Mouse (Mus musculus): ENCODE results near the gene Pkp4. TPM values are rescaled to one million over a fixed set of nuclear protein-coding genes. Genes with fewer than 3 reads are reported as not detected.

Gene Pkp4
- polyA plus RNA-seq, 1 experiment from 2014 or later = 33.6 TPM

DNA sequence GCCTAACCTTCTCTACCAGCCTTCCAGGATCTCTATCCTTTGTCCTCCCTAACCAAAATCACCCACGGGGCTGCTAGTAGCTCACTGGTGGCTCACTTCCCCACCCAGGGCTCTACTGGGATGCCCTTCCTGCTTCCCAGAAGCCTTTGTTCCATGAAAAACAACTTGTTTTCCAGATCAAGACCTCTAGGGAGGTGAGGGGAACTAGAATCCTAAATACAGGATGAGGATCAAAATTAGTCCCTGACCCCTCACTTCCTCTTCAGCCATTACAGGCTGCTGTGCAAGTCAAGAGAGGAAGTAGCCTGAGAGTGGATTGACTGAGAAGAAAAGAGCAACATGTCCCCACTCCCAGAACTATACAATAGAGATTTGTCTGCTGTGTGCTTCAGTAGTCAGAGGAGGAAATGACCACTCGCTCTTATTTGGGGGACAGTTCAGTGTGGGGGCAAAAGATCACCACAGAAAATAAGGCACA, 240.3 kb downstream of the Pkp4 start:
- no peak overlapping the region for H3K4me2 ChIP-seq (ENCODE audit: low read depth, low read length)
- WGBS = 62% methylated on average over 2 of the region's 2 CpGs

DNA sequence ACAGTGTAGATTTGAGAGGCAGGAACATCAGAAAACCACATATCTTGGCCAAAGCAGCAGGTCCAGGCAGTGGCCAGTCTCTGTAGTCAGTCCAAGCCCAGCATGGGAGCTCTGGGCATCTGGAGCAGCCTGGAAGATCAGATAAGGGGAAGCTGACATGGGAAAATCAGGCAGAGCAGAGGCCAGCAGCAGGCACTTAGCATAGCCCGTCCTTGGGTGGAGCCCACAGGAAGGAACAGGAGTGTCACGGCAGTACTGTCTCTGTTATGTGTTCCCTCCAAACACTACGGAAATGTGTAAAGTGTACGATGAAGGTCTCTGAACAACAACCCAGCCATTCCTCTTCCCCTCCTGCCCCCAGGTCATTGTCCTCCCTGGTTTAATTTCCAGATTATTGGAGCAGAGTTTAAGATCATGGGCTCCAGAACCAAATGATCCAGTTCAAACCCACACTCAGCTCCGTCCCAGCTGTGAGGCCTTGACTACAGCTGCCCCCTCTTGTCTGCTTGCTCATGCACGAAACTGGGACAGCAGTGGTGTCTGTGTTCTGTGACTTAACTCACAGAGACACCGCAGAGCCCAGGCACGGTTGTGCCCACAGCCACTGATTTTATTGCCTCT, 241.3 kb downstream of the Pkp4 start:
- Histone ChIP-seq H3K4me2 (ENCODE audit: low read depth, low read length) (no peak overlapping the region), H3K36me3 (ENCODE audit: control insufficient read depth, insufficient read depth, low read length) (no peaks in the 10 kb centered on the region), H3K9ac (replicated peaks; ENCODE audit: low read depth, low read length) (no peak overlapping the region), H3K27me3 (ENCODE audit: control insufficient read depth, insufficient read depth, low read length) (no peaks in the 10 kb centered on the region), H3K4me3 (ENCODE audit: low read depth, low read length) (no peak overlapping the region), H3K9me3 (ENCODE audit: control insufficient read depth, low read length) (no peaks in the 10 kb centered on the region), H3K4me1 (ENCODE audit: control insufficient read depth, insufficient read depth, low read length) (no peaks in the 10 kb centered on the region), H3K27ac (ENCODE audit: low read depth, low read length) (no peak overlapping the region)
- ATAC-seq (ENCODE audit: low read depth) = no peak
- 54% methylated on average over 8 of the region's 8 CpGs for WGBS

More for the DNA sequence above, 240.3 kb downstream of the Pkp4 start:
- no peaks in the 10 kb centered on the region for H3K4me1 ChIP-seq (ENCODE audit: control insufficient read depth, insufficient read depth, low read length)
- no peak overlapping the region for H3K27ac ChIP-seq (ENCODE audit: low read depth, low read length)
- no peaks in the 10 kb centered on the region for H3K36me3 ChIP-seq (ENCODE audit: control insufficient read depth, insufficient read depth, low read length)
- no peak for ATAC-seq (ENCODE audit: low read depth)
- no peak overlapping the region for H3K4me3 ChIP-seq (ENCODE audit: low read depth, low read length)
- no peak overlapping the region for H3K9ac ChIP-seq (replicated peaks; ENCODE audit: low read depth, low read length)
- no peaks in the 10 kb centered on the region for H3K9me3 ChIP-seq (ENCODE audit: control insufficient read depth, low read length)
- H3K27me3 ChIP-seq (ENCODE audit: control insufficient read depth, insufficient read depth, low read length) = no peaks in the 10 kb centered on the region

DNA sequence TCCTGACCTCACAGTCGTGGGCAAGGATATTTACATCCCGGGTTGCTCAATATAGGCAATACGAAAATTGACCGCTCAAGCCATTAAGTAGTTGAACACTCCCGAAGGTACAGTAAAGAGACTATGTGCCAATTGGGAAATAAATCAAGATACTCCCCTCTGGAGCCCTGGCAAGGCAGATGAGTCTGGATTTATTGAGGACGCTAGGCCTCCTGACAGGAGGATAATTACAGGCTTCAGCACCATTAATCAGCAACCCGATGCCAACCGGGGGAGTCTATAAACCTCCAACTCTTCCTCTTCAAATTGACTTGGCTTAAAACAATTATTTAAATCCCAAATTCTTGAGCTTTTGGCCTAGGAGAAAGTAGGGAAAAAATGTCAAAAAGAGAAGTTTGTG, 243.4 kb downstream of the Pkp4 start:
- ATAC-seq (ENCODE audit: low read depth) = peak; percentile 82
- WGBS = 18% methylated on average over 8 of the region's 8 CpGs
- Histone ChIP-seq H3K36me3 (ENCODE audit: control insufficient read depth, insufficient read depth, low read length) (no peaks in the 10 kb centered on the region), H3K27ac (ENCODE audit: low read depth, low read length) (no peak overlapping the region), H3K9me3 (ENCODE audit: control insufficient read depth, low read length) (no peaks in the 10 kb centered on the region), H3K4me3 (ENCODE audit: low read depth, low read length) (no peak overlapping the region), H3K9ac (replicated peaks; ENCODE audit: low read depth, low read length) (no peak overlapping the region), H3K27me3 (ENCODE audit: control insufficient read depth, insufficient read depth, low read length) (no peaks in the 10 kb centered on the region), H3K4me2 (ENCODE audit: low read depth, low read length) (no peak overlapping the region), H3K4me1 (ENCODE audit: control insufficient read depth, insufficient read depth, low read length) (no peaks in the 10 kb centered on the region)

Other genes with a start within 250 kb of the Pkp4 start
- 2.8 and 3.7 TPM in 2 replicates for gene Ccdc148, start 167 bp upstream of the Pkp4 start, polyA plus RNA-seq (2014; fragmentation: Nextera tagmentation; extraction: Ambion mirVana)

Measured in neural tube, embryonic 14.5 days (tissue).